Mouse (Mus musculus): Measurements from ENCODE around the gene Amy2a2.
"Not testable (repeated sequence)": the region's sequence is repeated elsewhere in the genome, so short reads cannot be mapped to it uniquely, and the experiment has no call there.

The Amy2a2 gene

GRCm38 (mm10) chr3:113356558-113356957 is at the start of gene Amy2a2:
TSS of gene Amy2a2 (minus strand) at chr3:113356658.
- DNase-seq (ENCODE audit: low read depth, low spot score) = not testable (repeated sequence)

DNA sequence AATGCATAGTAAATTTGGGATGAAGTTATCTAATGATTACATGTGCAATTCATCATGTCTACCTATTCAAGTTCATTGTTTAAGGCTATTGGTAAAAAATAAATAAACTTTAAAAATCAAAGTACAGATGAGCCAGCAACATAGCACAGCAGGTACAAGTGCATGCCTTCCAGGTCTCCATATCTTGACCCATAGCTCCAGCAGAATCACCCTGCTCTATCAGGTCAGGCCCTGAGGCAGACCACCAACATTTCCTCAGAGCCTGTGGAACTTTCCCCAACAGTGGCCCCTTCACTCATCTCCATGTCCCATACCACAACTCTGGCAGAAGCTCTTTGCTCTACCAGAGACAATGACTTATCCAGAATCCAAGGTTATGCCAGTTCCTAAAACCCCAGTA is 11.0 kb downstream of the Amy2a2 start:
- DNase-seq (ENCODE audit: low read depth, low spot score) = not testable (repeated sequence)

DNA sequence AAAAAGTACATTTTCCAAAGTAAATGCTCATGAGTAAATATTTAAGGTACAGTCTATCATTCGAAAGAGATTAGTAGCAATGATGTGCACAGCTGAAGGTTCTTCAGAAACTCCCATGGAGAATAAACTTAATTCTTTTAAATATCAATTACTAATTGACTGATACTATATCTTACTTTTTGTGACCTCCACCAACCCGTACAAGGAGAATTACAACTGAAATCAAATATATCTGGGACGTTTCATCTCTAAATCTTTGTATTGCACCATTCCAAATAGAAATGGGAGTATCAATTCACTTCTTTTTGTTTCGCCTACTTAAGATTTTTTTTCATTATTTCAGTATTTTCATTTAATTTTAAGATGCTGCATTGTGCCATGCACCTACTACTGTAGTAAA is 32.5 kb downstream of the Amy2a2 start, which contains the start of gene Amy2a3:
Amy2a3 (minus strand) TSS at position 101 of the 400 bp plus-strand sequence.
- not testable (repeated sequence) for DNase-seq (ENCODE audit: low read depth, low spot score)

GRCm38 (mm10) chr3:113312937-113313336 is 43.5 kb downstream of the Amy2a2 start:
- not testable (repeated sequence) for DNase-seq (ENCODE audit: low read depth, low spot score)

Measured in WW6 (cell line).